Mouse (Mus musculus) midbrain, embryonic 11.5 days (tissue): ENCODE measurements around the gene Cdc42se1. TPM values are rescaled to one million over a fixed set of nuclear protein-coding genes. Genes with fewer than 3 reads are reported as not detected.
A peak's percentile ranks its signal among the peaks of the same experiment; 100 is the strongest.

Experiments
- ATAC-seq: fragments of 200-750 bp; cut with Nextera tagmentation; 2 replicates; pipeline ENCODE4 v1.8.0; 2017; ENCODE audit warnings: moderate TSS enrichment, moderate library complexity; ENCODE audit not compliant: low FRiP score
- DNase-seq: peaks from one replicate; pipeline ENCODE4 v3.0.0; 2015; ENCODE audit warnings: low spot score; ENCODE audit errors: missing footprints
- H3K27ac ChIP-seq: fragments of 300-500 bp; sonication (generic); 2 replicates; pipeline ENCODE4 v1.5.1; 2014; ENCODE audit warnings: low read depth, low read length
- H3K27me3 ChIP-seq: fragments of 300-500 bp; sonication (generic); 2 replicates; pipeline ENCODE4 v1.6.1; 2014; ENCODE audit warnings: mild to moderate bottlenecking, low read length, moderate library complexity, mixed read lengths; ENCODE audit not compliant: control insufficient read depth, insufficient read depth
- H3K36me3 ChIP-seq: fragments of 300-500 bp; sonication (generic); 2 replicates; pipeline ENCODE4 v1.6.1; 2014; ENCODE audit warnings: mild to moderate bottlenecking, low read length, moderate library complexity, mixed read lengths; ENCODE audit not compliant: control insufficient read depth, insufficient read depth
- H3K4me1 ChIP-seq: fragments of 300-500 bp; sonication (generic); 2 replicates; pipeline ENCODE4 v1.6.1; 2014; ENCODE audit warnings: low read length; ENCODE audit not compliant: control insufficient read depth, insufficient read depth
- H3K4me2 ChIP-seq: fragments of 300-500 bp; sonication (generic); 2 replicates; pipeline ENCODE4 v1.6.1; 2014; ENCODE audit warnings: mild to moderate bottlenecking, moderate library complexity
- H3K4me3 ChIP-seq: fragments of 300-500 bp; sonication (generic); 2 replicates; pipeline ENCODE4 v1.5.1; 2014; ENCODE audit warnings: low read depth, low read length
- H3K9ac ChIP-seq: fragments of 300-500 bp; sonication (generic); 2 replicates; pipeline ENCODE4 v1.6.1; 2014; ENCODE audit warnings: low read length
- H3K9me3 ChIP-seq: fragments of 300-500 bp; sonication (generic); 2 replicates; pipeline ENCODE4 v1.6.1; 2016; ENCODE audit warnings: low read length; ENCODE audit not compliant: control insufficient read depth
- WGBS: fragments of 180-500 bp; shearing (Covaris S2); extraction: QIAGEN DNeasy Blood & Tissue Kit; methylation state at CpG from one replicate; pipeline ENCODE4 v1.1.7; 2014; 5-methylcytosine and 5-hydroxymethylcytosine counted together
- polyA plus RNA-seq: library from polyadenylated mRNA; unstranded; fragments of >200 nt; fragmentation: Nextera tagmentation; extraction: Ambion mirVana; gene quantifications from 2 replicates; pipeline ENCODE4 v1.2.1, GENCODE M21; 2014

Cdc42se1 gene
- polyA plus RNA-seq, 1 experiment from 2014 or later: 106 TPM

DNA sequence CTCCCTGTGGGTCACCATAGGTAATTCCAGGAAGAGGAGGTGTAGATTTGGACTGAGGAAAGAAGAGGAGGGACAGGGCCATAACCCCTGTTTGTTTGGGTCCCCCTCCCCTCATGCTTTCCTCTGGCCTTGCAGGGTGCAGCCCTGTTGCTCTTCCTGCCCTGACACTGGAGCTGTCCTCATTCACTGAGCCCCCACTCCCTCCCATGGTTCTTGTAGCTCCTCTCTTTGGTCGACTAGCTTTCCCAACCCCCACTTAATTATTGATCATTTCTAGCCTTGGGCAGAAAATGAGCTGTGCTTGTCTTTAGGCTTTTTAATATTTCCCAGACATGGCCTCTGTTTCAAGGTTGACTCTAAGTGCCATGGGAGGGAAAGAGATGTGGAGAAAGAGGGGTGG lies 55.5 kb downstream of the Cdc42se1 start:
- DNase-seq (peak; percentile 78), ATAC-seq (no peak)
- Histone ChIP-seq H3K4me2 (peak overlapping the region; percentile 78), H3K27ac (no peak overlapping the region), H3K27me3 (no peaks in the 10 kb centered on the region), H3K4me1 (peaks cover 9% of the 10 kb centered on the region), H3K4me3 (peak overlapping the region; percentile 61; the same call in 1 of the 2 replicates), H3K9me3 (no peaks in the 10 kb centered on the region), H3K36me3 (no peaks in the 10 kb centered on the region), H3K9ac (peak overlapping the region; percentile 92)
- 46% methylated on average over 1 of the region's 1 CpGs for WGBS

GRCm38 (mm10) chr3:95284501-95285281 lies 56.2 kb downstream of the Cdc42se1 start:
- DNase-seq (peak; percentile 73), ATAC-seq (no peak)
- no peak overlapping the region for H3K4me3 ChIP-seq
- H3K9ac ChIP-seq: no peak overlapping the region
- H3K9me3 ChIP-seq: no peaks in the 10 kb centered on the region
- H3K27me3 ChIP-seq: no peaks in the 10 kb centered on the region
- peaks cover 9% of the 10 kb centered on the region for H3K4me1 ChIP-seq
- no peaks in the 10 kb centered on the region for H3K36me3 ChIP-seq
- peak overlapping the region; percentile 78; the same call in 1 of the 2 replicates for H3K4me2 ChIP-seq
- 89% methylated on average over 12 of the region's 12 CpGs for WGBS
- no peak overlapping the region for H3K27ac ChIP-seq

DNA sequence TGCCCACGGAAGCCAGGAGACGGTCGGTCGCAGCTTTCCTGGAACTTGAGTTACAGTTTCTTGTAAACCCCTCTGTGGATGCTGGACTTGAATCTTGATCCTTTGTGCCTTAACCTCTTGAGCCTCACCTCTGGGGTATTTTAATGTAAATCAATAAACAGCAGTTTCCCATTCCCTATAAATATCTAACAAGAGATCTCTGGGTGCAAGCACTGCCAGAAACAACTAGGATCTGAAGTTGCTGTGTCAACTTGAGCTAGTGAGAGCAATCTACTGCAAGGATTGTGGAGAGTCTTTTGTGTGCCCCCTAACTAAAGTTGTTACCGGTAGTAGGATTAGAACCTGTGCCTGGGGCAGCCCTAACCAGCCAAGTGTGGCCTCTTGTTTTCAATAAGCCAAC lies 56.9 kb downstream of the Cdc42se1 start:
- no peaks in the 10 kb centered on the region for H3K9me3 ChIP-seq
- H3K27me3 ChIP-seq: no peaks in the 10 kb centered on the region
- DNase-seq (peak; percentile 56), ATAC-seq (no peak)
- no peak overlapping the region for H3K4me2 ChIP-seq
- WGBS: 91% methylated on average over 5 of the region's 5 CpGs
- H3K4me1 ChIP-seq: peaks cover 9% of the 10 kb centered on the region
- no peak overlapping the region for H3K9ac ChIP-seq
- H3K4me3 ChIP-seq: no peak overlapping the region
- H3K36me3 ChIP-seq: no peaks in the 10 kb centered on the region
- H3K27ac ChIP-seq: no peak overlapping the region

Other genes with a start within 250 kb of the Cdc42se1 start
- gene Zfp687, start 213.3 kb upstream of the Cdc42se1 start, polyA plus RNA-seq: 24.1 and 29.7 TPM in 2 replicates
- 300 and 316 TPM in 2 replicates for gene Psmd4, start 186.1 kb upstream of the Cdc42se1 start, polyA plus RNA-seq
- gene Pip5k1a, start 121.8 kb upstream of the Cdc42se1 start, polyA plus RNA-seq: 13.2 and 15.1 TPM in 2 replicates
- 221 and 238 TPM in 2 replicates for gene Vps72, start 117.7 kb upstream of the Cdc42se1 start, polyA plus RNA-seq
- gene Tmod4, start 104.3 kb upstream of the Cdc42se1 start, polyA plus RNA-seq: 0.97 TPM in 1 of 2 replicates, not detected in the other
- 84.9 and 86.3 TPM in 2 replicates for gene Scnm1, start 94.7 kb upstream of the Cdc42se1 start, polyA plus RNA-seq
- 16.1 and 17.4 TPM in 2 replicates for gene Lysmd1, start 94.6 kb upstream of the Cdc42se1 start, polyA plus RNA-seq
- gene Tnfaip8l2, start 86.4 kb upstream of the Cdc42se1 start, polyA plus RNA-seq: 2.2 and 2.9 TPM in 2 replicates
- gene Sema6c, start 68.3 kb upstream of the Cdc42se1 start, polyA plus RNA-seq: 14.1 and 17.8 TPM in 2 replicates
- gene Gabpb2, start 10.8 kb upstream of the Cdc42se1 start, polyA plus RNA-seq: 6.0 and 6.9 TPM in 2 replicates
- 124 and 144 TPM in 2 replicates for gene Mllt11, start 3.4 kb downstream of the Cdc42se1 start, polyA plus RNA-seq
- 0.18 and 0.48 TPM in 2 replicates for gene Gm128, start 12.9 kb downstream of the Cdc42se1 start, polyA plus RNA-seq
- 0.20 TPM in 1 of 2 replicates, not detected in the other for gene Bnipl, start 22.5 kb downstream of the Cdc42se1 start, polyA plus RNA-seq
- 38.8 and 43.3 TPM in 2 replicates for gene Mindy1, start 52.6 kb downstream of the Cdc42se1 start, polyA plus RNA-seq
- gene Prune1, start 53.3 kb downstream of the Cdc42se1 start, polyA plus RNA-seq: 28.0 and 29.7 TPM in 2 replicates
- 0.87 and 1.3 TPM in 2 replicates for gene Anxa9, start 78.4 kb downstream of the Cdc42se1 start, polyA plus RNA-seq
- gene Cers2, start 86.1 kb downstream of the Cdc42se1 start, polyA plus RNA-seq: 94.1 and 97.1 TPM in 2 replicates
- 60.9 and 69.3 TPM in 2 replicates for gene Setdb1, start 128.5 kb downstream of the Cdc42se1 start, polyA plus RNA-seq
- gene 4930558C23Rik, start 174.1 kb downstream of the Cdc42se1 start, polyA plus RNA-seq: not detected in 2 replicates
- gene Arnt, start 205.7 kb downstream of the Cdc42se1 start, polyA plus RNA-seq: 26.2 and 27.0 TPM in 2 replicates